Mouse (Mus musculus) right cerebral cortex, postnatal 36 days (tissue): Measurements from ENCODE around the gene Trmt1.

ENCODE experiments used
- DNase-seq, 2 experiments: peaks; one replicate each; pipeline ENCODE4 v3.0.0; 2022; ENCODE audit warnings: low spot score in 2 of 2, mixed read lengths in 1 of 2

The Trmt1 gene

GRCm38 (mm10) chr8:84686191-84687002, at the start of gene Trmt1:
Gene Trmt1 (plus strand): TSS chr8:84686307.
- no peak for DNase-seq

GRCm38 (mm10) chr8:84637946-84638554, 48.1 kb upstream of the Trmt1 start:
- no peak for DNase-seq

GRCm38 (mm10) chr8:84638555-84639161, 47.4 kb upstream of the Trmt1 start:
- no peak for DNase-seq

GRCm38 (mm10) chr8:84639162-84640009, 46.7 kb upstream of the Trmt1 start:
- peak; percentile 90 to 92 for DNase-seq

GRCm38 (mm10) chr8:84640010-84640588, 46.0 kb upstream of the Trmt1 start:
- no peak for DNase-seq

- DNase-seq, result no peak
These were observed 45.4 kb upstream of the Trmt1 start for GRCm38 (mm10) chr8:84640617-84641294.

- no peak for DNase-seq
These were observed 44.3 kb upstream of the Trmt1 start for GRCm38 (mm10) chr8:84641578-84642361.

- no peak for DNase-seq
These were observed 43.1 kb upstream of the Trmt1 start for GRCm38 (mm10) chr8:84643019-84643418.

- no peak for DNase-seq
These were observed 39.3 kb upstream of the Trmt1 start for GRCm38 (mm10) chr8:84646800-84647199.

- no peak for DNase-seq
These were observed 38.6 kb upstream of the Trmt1 start for GRCm38 (mm10) chr8:84647461-84647901.

GRCm38 (mm10) chr8:84650213-84650612, 35.9 kb upstream of the Trmt1 start:
- DNase-seq, result no peak

- no peak for DNase-seq
These were observed 32.9 kb upstream of the Trmt1 start for GRCm38 (mm10) chr8:84653092-84653631.

- no peak for DNase-seq
These were observed 31.5 kb upstream of the Trmt1 start for GRCm38 (mm10) chr8:84654597-84654996.

GRCm38 (mm10) chr8:84655336-84656190, 30.5 kb upstream of the Trmt1 start:
- no peak for DNase-seq

- DNase-seq, result no peak
These were observed 29.9 kb upstream of the Trmt1 start for GRCm38 (mm10) chr8:84656191-84656525.

GRCm38 (mm10) chr8:84656641-84657126, 29.4 kb upstream of the Trmt1 start:
- no peak for DNase-seq

- DNase-seq, result no peak
These were observed 28.9 kb upstream of the Trmt1 start for GRCm38 (mm10) chr8:84657203-84657602.

GRCm38 (mm10) chr8:84657680-84658079, 28.4 kb upstream of the Trmt1 start:
- no peak for DNase-seq

GRCm38 (mm10) chr8:84658951-84659350, 27.2 kb upstream of the Trmt1 start:
- no peak for DNase-seq
